12 mouse cellular contexts compared by ENCODE assay signal in genomic region chr10:81184765-81185164, GRCm38 (mm10). TPM values are rescaled to one million over a fixed set of nuclear protein-coding genes. Genes with fewer than 3 reads are reported as not detected.
A peak's percentile ranks its signal among the peaks of the same experiment; 100 is the strongest.
DNase-seq lines count a peak whose midpoint lies in the region; ATAC-seq and TF ChIP-seq lines count a peak whose summit lies in the region.
"Had no signal": no experiment of that assay in that cellular context is flagged by ENCODE, and none has a peak within 500 bp of the region (broad histone marks: within the 10 kb centered on the region; RNA-seq: fewer than 3 reads in every experiment).

No protein-coding gene starts in this region.

- no peak for TF ChIP-seq CTCF in liver, postnatal 0 days (IDR thresholded peaks at IDR 0.05; ENCODE audit: low read depth)
- TF ChIP-seq CTCF in small intestine, adult 2 months (IDR thresholded peaks at IDR 0.05; ENCODE audit: extremely low read depth, insufficient read length, insufficient replicate concordance, low read depth, low read length), result no peak

- intact Hi-C loops in left cerebral cortex, postnatal 36 days (cut with DNase I), result no loop called here

- no peak for TF ChIP-seq POLR2A in small intestine, adult 2 months (IDR thresholded peaks at IDR 0.05; ENCODE audit: low read depth, low read length)

- 76% methylated on average over 4 of the region's 4 CpGs for WGBS in forebrain, embryonic 10.5 days
- WGBS in forebrain, embryonic 12.5 days, result 71% methylated on average over 4 of the region's 4 CpGs
- 51% methylated on average over 4 of the region's 4 CpGs for WGBS in liver, embryonic 11.5 days
- 71% methylated on average over 4 of the region's 4 CpGs for WGBS in liver, postnatal 0 days (ENCODE audit: insufficient replicate concordance)
- WGBS in intestine, embryonic 15.5 days, result 4% methylated on average over 4 of the region's 4 CpGs
- whole genome bisulfite sequencing in small intestine, adult 2 months, result 68% methylated on average over 4 of the region's 4 CpGs

- peaks cover 47% of the 10 kb centered on the region for H3K4me1 ChIP-seq in forebrain, embryonic 10.5 days
- peaks cover 20% of the 10 kb centered on the region for H3K4me1 ChIP-seq in forebrain, embryonic 12.5 days
- H3K4me1 ChIP-seq in liver, embryonic 11.5 days (replicated peaks; ENCODE audit: control insufficient read depth, insufficient read depth, low read length), result peaks cover 11% of the 10 kb centered on the region
- peaks cover 6% of the 10 kb centered on the region for H3K4me1 ChIP-seq in liver, postnatal 0 days (ENCODE audit: insufficient read depth)
- H3K4me1 ChIP-seq in intestine, embryonic 15.5 days (replicated peaks), result peaks cover 32% of the 10 kb centered on the region
- H3K4me1 ChIP-seq in small intestine, adult 2 months (ENCODE audit: control insufficient read depth, insufficient read depth, insufficient read length, low read length), result peaks cover 5% of the 10 kb centered on the region; the same call in 1 of the 2 replicates

- H3K4me2 ChIP-seq in forebrain, embryonic 12.5 days, result no peak overlapping the region
- peak overlapping the region; percentile 7; the same call in 1 of the 2 replicates for H3K4me2 ChIP-seq in liver, embryonic 11.5 days
- H3K4me2 ChIP-seq in liver, postnatal 0 days (ENCODE audit: low read depth, low read length), result no peak overlapping the region
- H3K4me2 ChIP-seq in intestine, embryonic 15.5 days (replicated peaks), result peak overlapping the region; percentile 57

- peak overlapping the region; percentile 76; the same call in 1 of the 2 replicates for H3K4me3 ChIP-seq in forebrain, embryonic 10.5 days
- H3K4me3 ChIP-seq in forebrain, embryonic 12.5 days (replicated peaks), result no peak overlapping the region
- no peak overlapping the region for H3K4me3 ChIP-seq in liver, embryonic 11.5 days (ENCODE audit: low read depth, low read length)
- H3K4me3 ChIP-seq in liver, postnatal 0 days (ENCODE audit: low read depth, low read length), result no peak overlapping the region
- H3K4me3 ChIP-seq in intestine, embryonic 15.5 days (replicated peaks), result 0 out of 2 replicates have a peak overlapping the region, but pooled peaks have one; percentile 0
- no peak overlapping the region for H3K4me3 ChIP-seq in small intestine, adult 2 months (ENCODE audit: low read depth, low read length)

- H3K9me3 ChIP-seq in forebrain, embryonic 10.5 days, result no peaks in the 10 kb centered on the region
- no peaks in the 10 kb centered on the region for H3K9me3 ChIP-seq in forebrain, embryonic 12.5 days
- no peaks in the 10 kb centered on the region for H3K9me3 ChIP-seq in liver, embryonic 11.5 days (ENCODE audit: control insufficient read depth, low read length)
- no peaks in the 10 kb centered on the region for H3K9me3 ChIP-seq in liver, postnatal 0 days (ENCODE audit: low read length)
- no peaks in the 10 kb centered on the region for H3K9me3 ChIP-seq in intestine, embryonic 15.5 days
- H3K9me3 ChIP-seq: liver, embryonic 15.5 days had no signal

- no peaks in the 10 kb centered on the region for H3K27me3 ChIP-seq in forebrain, embryonic 10.5 days (ENCODE audit: poor library complexity, severe bottlenecking)
- no peaks in the 10 kb centered on the region for H3K27me3 ChIP-seq in forebrain, embryonic 12.5 days
- H3K27me3 ChIP-seq in liver, embryonic 11.5 days (replicated peaks; ENCODE audit: control insufficient read depth, insufficient read depth, low read length), result no peaks in the 10 kb centered on the region
- no peaks in the 10 kb centered on the region for H3K27me3 ChIP-seq in liver, postnatal 0 days (ENCODE audit: insufficient read depth, low read length)
- no peaks in the 10 kb centered on the region for H3K27me3 ChIP-seq in intestine, embryonic 15.5 days (replicated peaks)
- no peaks in the 10 kb centered on the region for H3K27me3 ChIP-seq in small intestine, adult 2 months (ENCODE audit: control insufficient read depth, insufficient read depth, low read length)
- H3K27me3 ChIP-seq: liver, embryonic 15.5 days had no signal

- H3K9ac ChIP-seq in forebrain, embryonic 12.5 days, result no peak overlapping the region
- no peak overlapping the region for H3K9ac ChIP-seq in liver, embryonic 11.5 days (ENCODE audit: low read depth, low read length)
- H3K9ac ChIP-seq in liver, postnatal 0 days (replicated peaks), result no peak overlapping the region
- peak overlapping the region; percentile 69; the same call in 1 of the 2 replicates for H3K9ac ChIP-seq in intestine, embryonic 15.5 days
- H3K9ac ChIP-seq: liver, embryonic 15.5 days had no signal

- peaks cover 78% of the 10 kb centered on the region for H3K36me3 ChIP-seq in forebrain, embryonic 10.5 days (replicated peaks)
- peaks cover 59% of the 10 kb centered on the region for H3K36me3 ChIP-seq in forebrain, embryonic 12.5 days (replicated peaks)
- H3K36me3 ChIP-seq in liver, embryonic 11.5 days (ENCODE audit: control insufficient read depth, insufficient read depth, low read length), result peaks cover 44% of the 10 kb centered on the region
- H3K36me3 ChIP-seq in liver, postnatal 0 days (replicated peaks; ENCODE audit: insufficient read depth, low read length), result peaks cover 41% of the 10 kb centered on the region
- H3K36me3 ChIP-seq in intestine, embryonic 15.5 days, result peaks cover 38% of the 10 kb centered on the region
- peaks cover 43% of the 10 kb centered on the region for H3K36me3 ChIP-seq in small intestine, adult 2 months (ENCODE audit: control insufficient read depth, insufficient read depth, low read length)

- no peak for DNase-seq in forebrain, embryonic 10.5 days (ENCODE audit: extremely low spot score, low spot score)
- no peak for DNase-seq in liver, embryonic 11.5 days (ENCODE audit: low spot score)
- no peak for DNase-seq in liver, postnatal 0 days
- DNase-seq in urinary bladder, adult 2 months (ENCODE audit: low spot score), result no peak
- no peak for DNase-seq in left cerebral cortex, postnatal 36 days (ENCODE audit: low spot score in 2 of 2)
- DNase-seq: B cell, adult 2 months; kidney, postnatal 25 days had no signal

- no peak for TF ChIP-seq EP300 in liver, postnatal 0 days (IDR thresholded peaks at IDR 0.05; ENCODE audit: low read depth)

- peak overlapping the region; percentile 68 for H3K27ac ChIP-seq in forebrain, embryonic 10.5 days
- H3K27ac ChIP-seq in forebrain, embryonic 12.5 days, result no peak overlapping the region; the same call in 1 of the 2 replicates
- H3K27ac ChIP-seq in liver, embryonic 11.5 days (ENCODE audit: low read depth, low read length), result peak overlapping the region; percentile 11; the same call in 1 of the 2 replicates
- H3K27ac ChIP-seq in liver, postnatal 0 days (ENCODE audit: low read depth), result no peak overlapping the region
- H3K27ac ChIP-seq in intestine, embryonic 15.5 days, result peak overlapping the region; percentile 89
- H3K27ac ChIP-seq in small intestine, adult 2 months (ENCODE audit: insufficient read depth, low read depth, low read length), result peak overlapping the region; percentile 25; the same call in 1 of the 2 replicates

- ATAC-seq in forebrain, embryonic 12.5 days (ENCODE audit: low FRiP score), result no peak
- no peak for ATAC-seq in liver, embryonic 11.5 days (replicated peaks; ENCODE audit: low FRiP score)
- no peak for ATAC-seq in liver, postnatal 0 days
- ATAC-seq in intestine, embryonic 15.5 days, result peak; percentile 14; the same call in 1 of the 2 replicates

RNA-seq across cellular contexts. Expression of gene 4930442H23Rik, which starts 1.1 kb away (rescaled TPM):
- not detected in 2 replicates for polyA plus RNA-seq in forebrain, embryonic 10.5 days (2016; fragmentation: Nextera tagmentation; extraction: Ambion mirVana)
- not detected in 2 replicates for polyA plus RNA-seq in forebrain, embryonic 12.5 days (2016; fragmentation: Nextera tagmentation; extraction: Ambion mirVana)
- polyA plus RNA-seq in liver, embryonic 11.5 days (2014; fragmentation: Nextera tagmentation; extraction: Ambion mirVana), result not detected in 2 replicates
- polyA plus RNA-seq in liver, postnatal 0 days (2015; fragmentation: Nextera tagmentation; extraction: Ambion mirVana), result not detected in 2 replicates
- polyA plus RNA-seq in intestine, embryonic 15.5 days (2015; fragmentation: Nextera tagmentation; extraction: Ambion mirVana), result 0.13 and 0.15 TPM in 2 replicates
- not detected in 2 replicates for polyA plus RNA-seq in small intestine, adult 2 months (2012; rRNA removed)
- polyA plus RNA-seq in urinary bladder, adult 2 months (2012; rRNA removed), result not detected in 2 replicates
- not detected for total RNA-seq in left cerebral cortex, postnatal 36 days (2021)
- polyA plus RNA-seq: neural tube, embryonic 11.5 days had no signal

RNA-seq across cellular contexts. Expression of gene Dapk3, which starts 2.0 kb away (rescaled TPM):
- 41.6 and 44.9 TPM in 2 replicates for polyA plus RNA-seq in forebrain, embryonic 10.5 days (2016; fragmentation: Nextera tagmentation; extraction: Ambion mirVana)
- polyA plus RNA-seq in forebrain, embryonic 12.5 days (2016; fragmentation: Nextera tagmentation; extraction: Ambion mirVana), result 62.8 and 67.4 TPM in 2 replicates
- polyA plus RNA-seq in liver, embryonic 11.5 days (2014; fragmentation: Nextera tagmentation; extraction: Ambion mirVana), result 44.5 and 45.6 TPM in 2 replicates
- 15.3 and 17.2 TPM in 2 replicates for polyA plus RNA-seq in liver, postnatal 0 days (2015; fragmentation: Nextera tagmentation; extraction: Ambion mirVana)
- polyA plus RNA-seq in intestine, embryonic 15.5 days (2015; fragmentation: Nextera tagmentation; extraction: Ambion mirVana), result 56.6 and 62.7 TPM in 2 replicates
- polyA plus RNA-seq in small intestine, adult 2 months (2012; rRNA removed), result 102 and 228 TPM in 2 replicates
- polyA plus RNA-seq in urinary bladder, adult 2 months (2012; rRNA removed), result 58.2 and 61.1 TPM in 2 replicates
- total RNA-seq in left cerebral cortex, postnatal 36 days (2021), result 10 to 100 TPM; 75.0 to 76.4 TPM

RNA-seq across cellular contexts. Expression of gene Eef2, which starts 8.3 kb away (rescaled TPM):
- polyA plus RNA-seq in forebrain, embryonic 10.5 days (2016; fragmentation: Nextera tagmentation; extraction: Ambion mirVana), result 596 and 599 TPM in 2 replicates
- polyA plus RNA-seq in forebrain, embryonic 12.5 days (2016; fragmentation: Nextera tagmentation; extraction: Ambion mirVana), result 518 and 540 TPM in 2 replicates
- 626 and 647 TPM in 2 replicates for polyA plus RNA-seq in liver, embryonic 11.5 days (2014; fragmentation: Nextera tagmentation; extraction: Ambion mirVana)
- 310 and 313 TPM in 2 replicates for polyA plus RNA-seq in liver, postnatal 0 days (2015; fragmentation: Nextera tagmentation; extraction: Ambion mirVana)
- polyA plus RNA-seq in intestine, embryonic 15.5 days (2015; fragmentation: Nextera tagmentation; extraction: Ambion mirVana), result 515 and 540 TPM in 2 replicates
- 755 and 1,606 TPM in 2 replicates for polyA plus RNA-seq in small intestine, adult 2 months (2012; rRNA removed)
- 1,109 and 1,486 TPM in 2 replicates for polyA plus RNA-seq in urinary bladder, adult 2 months (2012; rRNA removed)
- 100 to 1,000 TPM; 857 to 954 TPM for total RNA-seq in left cerebral cortex, postnatal 36 days (2021)

RNA-seq across cellular contexts. Expression of gene Pias4, which starts 17.0 kb away (rescaled TPM):
- polyA plus RNA-seq in forebrain, embryonic 10.5 days (2016; fragmentation: Nextera tagmentation; extraction: Ambion mirVana), result 56.2 and 58.7 TPM in 2 replicates
- polyA plus RNA-seq in forebrain, embryonic 12.5 days (2016; fragmentation: Nextera tagmentation; extraction: Ambion mirVana), result 51.6 and 52.9 TPM in 2 replicates
- polyA plus RNA-seq in liver, embryonic 11.5 days (2014; fragmentation: Nextera tagmentation; extraction: Ambion mirVana), result 41.2 and 50.9 TPM in 2 replicates
- 14.6 and 16.1 TPM in 2 replicates for polyA plus RNA-seq in liver, postnatal 0 days (2015; fragmentation: Nextera tagmentation; extraction: Ambion mirVana)
- polyA plus RNA-seq in intestine, embryonic 15.5 days (2015; fragmentation: Nextera tagmentation; extraction: Ambion mirVana), result 47.2 and 58.4 TPM in 2 replicates
- 29.1 and 53.3 TPM in 2 replicates for polyA plus RNA-seq in small intestine, adult 2 months (2012; rRNA removed)
- 12.5 and 17.9 TPM in 2 replicates for polyA plus RNA-seq in urinary bladder, adult 2 months (2012; rRNA removed)
- 10 to 100 TPM; 26.7 to 31.8 TPM for total RNA-seq in left cerebral cortex, postnatal 36 days (2021)

RNA-seq across cellular contexts. Expression of gene Nmrk2, which starts 17.1 kb away (rescaled TPM):
- polyA plus RNA-seq in forebrain, embryonic 10.5 days (2016; fragmentation: Nextera tagmentation; extraction: Ambion mirVana), result not detected in 2 replicates
- not detected in 2 replicates for polyA plus RNA-seq in forebrain, embryonic 12.5 days (2016; fragmentation: Nextera tagmentation; extraction: Ambion mirVana)
- not detected in 2 replicates for polyA plus RNA-seq in liver, embryonic 11.5 days (2014; fragmentation: Nextera tagmentation; extraction: Ambion mirVana)
- polyA plus RNA-seq in liver, postnatal 0 days (2015; fragmentation: Nextera tagmentation; extraction: Ambion mirVana), result not detected in 2 replicates
- polyA plus RNA-seq in intestine, embryonic 15.5 days (2015; fragmentation: Nextera tagmentation; extraction: Ambion mirVana), result 0.14 TPM in 1 of 2 replicates, not detected in the other
- polyA plus RNA-seq in small intestine, adult 2 months (2012; rRNA removed), result not detected in 2 replicates
- polyA plus RNA-seq in urinary bladder, adult 2 months (2012; rRNA removed), result not detected in 2 replicates
- under 1 TPM in 1 of 2 experiments, not detected in 1; 0.34 TPM for total RNA-seq in left cerebral cortex, postnatal 36 days (2021)

Comparison
In these comparisons a context has a peak if more than half of its experiments do, and no peak if none do; other contexts are left out.
1. H3K27ac ChIP-seq: peak in forebrain, embryonic 10.5 days (single experiment), liver, embryonic 11.5 days (single experiment), intestine, embryonic 15.5 days (single experiment) and small intestine, adult 2 months (single experiment); none in forebrain, embryonic 12.5 days (single experiment) and liver, postnatal 0 days (single experiment).
2. H3K4me3 ChIP-seq: peak in forebrain, embryonic 10.5 days (single experiment) and intestine, embryonic 15.5 days (single experiment); none in forebrain, embryonic 12.5 days (single experiment), liver, embryonic 11.5 days (single experiment), liver, postnatal 0 days (single experiment) and small intestine, adult 2 months (single experiment).
3. H3K4me2 ChIP-seq: peak in liver, embryonic 11.5 days (single experiment) and intestine, embryonic 15.5 days (single experiment); none in forebrain, embryonic 12.5 days (single experiment) and liver, postnatal 0 days (single experiment).